Mouse (Mus musculus) 3134 (cell line): Measurements from ENCODE around the gene Ptpn7.
A peak's percentile ranks its signal among the peaks of the same experiment; 100 is the strongest.

Experiments used
- DNase-seq: peaks from one replicate; pipeline ENCODE4 v3.0.0-alpha.2; 2011; ENCODE audit warnings: low spot score; ENCODE audit not compliant: insufficient read length; ENCODE audit errors: extremely low read depth

Ptpn7 gene

DNA sequence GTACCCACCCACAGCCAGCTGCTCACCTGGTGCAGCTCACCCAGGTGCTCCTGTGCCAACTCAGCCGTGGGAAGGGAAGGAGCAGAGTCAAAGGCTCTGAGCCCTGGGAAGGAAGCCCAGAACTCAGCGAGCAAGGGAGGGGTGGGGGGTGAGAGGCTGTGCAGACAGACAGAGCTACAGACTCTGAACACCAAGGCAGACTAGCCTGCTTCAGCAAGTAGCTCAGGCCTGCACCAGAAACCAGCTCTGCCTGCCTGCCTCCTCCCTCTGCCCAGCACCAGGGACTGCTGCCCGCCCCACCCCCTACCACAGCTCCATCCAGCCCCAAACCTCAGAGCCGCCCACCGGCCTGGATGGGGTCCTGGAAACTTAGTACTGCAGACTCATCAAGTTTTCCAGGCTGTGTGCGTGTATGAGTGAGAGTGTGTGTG, 4.5 kb upstream of the Ptpn7 start:
- no peak for DNase-seq

DNA sequence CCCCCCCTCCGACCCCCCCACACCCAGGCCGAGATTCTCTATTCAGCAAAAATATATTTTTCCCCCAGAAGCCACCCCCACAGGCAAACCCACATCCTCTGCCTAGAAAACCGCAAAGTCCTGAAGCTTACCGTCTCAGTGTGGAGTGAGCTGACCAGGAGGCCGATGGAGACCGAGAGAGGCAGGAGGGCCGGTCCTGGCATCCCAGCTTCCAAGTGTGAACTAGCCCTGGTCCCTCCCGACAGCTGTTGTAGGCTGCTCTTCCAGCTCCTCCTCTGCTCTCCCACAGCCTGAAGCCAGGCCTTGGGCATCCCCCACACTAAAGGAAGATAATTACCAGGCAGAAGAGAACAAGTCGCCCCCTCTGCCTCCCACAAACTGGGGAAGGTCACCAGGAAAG, 3.5 kb upstream of the Ptpn7 start:
- no peak for DNase-seq

DNA sequence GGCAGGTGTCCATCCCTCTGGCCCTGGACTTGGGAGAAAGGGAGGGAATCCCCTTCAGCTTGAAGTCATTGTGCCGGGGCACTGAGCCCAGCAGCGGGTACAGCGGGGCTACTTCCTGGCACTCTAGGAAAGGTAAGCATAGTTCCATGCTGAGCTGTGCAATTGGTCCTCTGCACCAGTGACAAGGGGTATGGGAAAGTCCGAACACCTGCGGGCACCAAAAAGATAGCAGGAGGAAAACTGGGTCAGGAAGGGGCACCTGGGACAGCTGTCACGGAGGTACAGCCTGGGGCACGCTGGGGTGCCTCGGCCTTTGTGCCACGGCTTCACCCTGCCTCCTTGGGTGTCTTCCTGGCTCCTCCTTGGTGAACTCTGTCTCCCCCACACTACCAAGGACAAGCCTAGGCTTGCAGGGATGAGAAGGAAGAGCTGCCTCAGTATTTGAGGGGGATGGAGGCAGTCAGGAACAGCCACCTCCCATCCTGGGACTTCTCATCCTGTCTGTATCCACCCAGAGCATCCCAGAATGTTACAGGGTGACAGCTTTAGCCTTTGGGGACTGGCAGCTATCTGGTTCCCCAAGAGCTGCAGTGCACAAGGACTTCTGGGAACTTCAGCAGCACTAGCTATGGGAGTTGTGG, 2.8 kb upstream of the Ptpn7 start:
- DNase-seq = no peak

DNA sequence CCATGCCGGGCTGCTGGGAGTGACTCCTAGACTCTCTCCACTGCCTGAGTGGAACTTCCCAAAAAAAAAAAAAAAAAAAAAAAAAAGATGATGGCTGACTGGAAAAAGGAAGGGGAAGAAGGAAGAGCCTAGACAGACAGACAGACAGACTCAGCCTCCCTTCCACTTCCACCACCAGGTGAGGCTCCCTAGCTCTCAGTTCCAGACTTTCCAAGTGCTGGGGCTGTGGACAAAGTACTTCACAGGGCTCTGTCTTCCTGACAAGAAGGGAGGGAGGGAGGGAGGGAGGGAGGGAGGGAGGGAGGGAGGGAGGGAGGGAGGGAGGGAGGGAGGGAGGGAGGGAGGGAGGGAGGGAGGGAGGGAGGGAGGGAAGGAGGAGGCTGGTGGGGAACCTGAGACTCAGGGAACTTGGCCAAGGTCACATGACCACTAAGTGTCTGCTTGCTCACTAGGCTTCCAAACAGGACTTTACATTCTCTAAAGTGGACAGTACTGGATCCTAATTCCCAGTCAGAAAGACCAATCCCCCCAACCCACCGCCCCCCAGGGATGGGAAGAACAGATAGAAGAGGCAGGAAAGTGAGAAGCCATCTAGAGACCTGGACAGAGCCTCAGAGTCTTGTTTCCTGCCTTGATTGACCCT, 2.0 kb upstream of the Ptpn7 start:
- DNase-seq = no peak

DNA sequence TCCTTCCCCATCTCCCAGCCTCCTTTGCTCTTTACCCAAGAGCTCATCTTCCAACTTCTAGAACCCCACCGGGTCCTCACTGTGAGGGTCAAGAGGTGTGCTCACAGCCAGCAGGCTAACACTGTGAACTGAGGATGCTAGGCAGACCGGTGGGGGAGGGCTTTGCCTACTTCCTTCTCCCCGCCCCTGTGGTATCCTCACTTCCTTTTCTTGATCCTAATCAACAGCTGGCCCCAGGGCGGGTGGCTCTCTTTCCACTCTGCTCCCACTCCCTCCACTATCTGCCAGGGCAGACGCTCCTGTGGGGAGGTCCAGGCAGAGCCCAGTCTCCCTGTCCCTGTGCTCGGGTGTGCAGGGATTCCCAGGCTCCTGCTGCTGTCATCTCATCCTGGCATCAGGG, 1.5 kb upstream of the Ptpn7 start:
- DNase-seq = no peak

DNA sequence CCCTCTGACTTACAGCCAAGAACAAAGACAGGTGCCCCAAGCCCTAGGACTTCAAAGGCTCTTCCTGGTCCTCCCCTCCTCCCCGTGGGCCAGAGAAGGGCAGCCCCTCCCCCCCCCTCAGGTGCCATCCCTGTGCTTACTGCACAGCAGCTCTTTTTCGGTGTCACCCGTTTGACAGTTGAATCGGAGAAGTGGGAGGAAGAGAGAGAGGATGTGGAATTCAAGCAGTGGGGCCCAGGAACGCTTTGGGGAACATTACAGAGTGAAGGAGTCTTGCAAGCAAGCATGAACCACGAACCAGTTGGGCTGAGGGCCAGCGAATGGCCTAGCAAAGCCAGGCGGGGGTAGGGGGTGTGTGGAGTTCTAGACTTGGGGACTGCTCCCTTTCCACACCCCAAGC, 940 bp upstream of the Ptpn7 start:
- DNase-seq = no peak

DNA sequence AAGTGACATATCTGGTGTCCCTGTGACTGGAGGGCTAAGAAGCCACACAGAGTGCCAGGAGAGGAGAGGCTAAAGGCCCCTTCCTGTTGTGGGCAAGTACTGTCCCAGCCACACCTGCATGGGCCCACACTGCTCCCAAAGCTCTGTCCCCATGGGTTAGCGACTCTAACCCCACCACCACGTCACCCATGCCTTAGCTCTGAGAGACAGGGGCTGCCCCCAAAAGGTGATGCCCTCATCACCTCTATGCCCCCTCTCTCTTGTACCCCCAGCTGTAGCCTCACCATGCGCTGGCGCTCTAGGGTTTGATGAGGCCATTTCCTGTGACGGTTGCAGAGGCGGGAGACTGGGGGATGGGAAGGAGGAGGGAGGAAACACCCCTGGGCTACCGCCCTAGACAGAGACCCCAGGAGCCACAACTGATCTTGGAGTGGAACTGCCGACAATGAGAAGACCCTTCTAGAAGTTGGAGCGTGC, 431 bp downstream of the Ptpn7 start:
- DNase-seq = no peak

DNA sequence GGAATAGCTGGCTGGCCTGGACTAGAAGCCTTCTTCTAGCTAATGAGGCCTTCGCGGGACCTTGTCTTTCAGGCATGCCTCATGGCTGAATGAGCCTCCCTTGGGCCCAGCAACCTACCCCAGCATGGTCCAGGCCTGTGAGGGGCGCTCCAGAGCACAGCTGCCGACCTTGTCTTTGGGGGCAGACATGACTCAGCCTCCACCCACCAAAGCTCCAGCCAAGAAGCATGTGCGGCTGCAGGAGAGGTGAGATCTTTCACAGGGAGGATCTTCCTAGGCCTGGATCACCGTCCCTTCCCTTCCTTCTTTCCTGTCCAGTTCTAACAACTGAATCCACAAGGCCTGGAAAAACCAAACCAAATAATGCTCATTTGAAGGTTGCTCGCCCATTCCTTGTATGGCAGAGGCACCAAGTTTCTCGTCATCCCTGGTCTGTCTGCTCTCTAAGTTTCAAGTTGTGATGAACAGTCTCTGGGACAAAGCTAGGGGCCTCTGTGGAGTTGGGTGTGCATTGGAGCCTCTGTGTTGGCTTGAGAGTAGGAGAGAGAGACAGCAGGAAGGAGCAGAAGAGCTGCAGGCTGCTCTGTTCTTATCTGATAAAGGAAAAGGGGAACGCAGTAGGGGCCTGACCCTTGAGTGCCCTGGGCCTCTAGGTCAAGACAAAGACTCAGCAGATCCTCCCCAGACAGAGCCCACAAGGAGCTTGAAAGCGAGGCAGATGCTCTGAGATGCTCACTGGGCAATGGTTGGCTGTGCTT, 1.4 kb downstream of the Ptpn7 start:
- no peak for DNase-seq

DNA sequence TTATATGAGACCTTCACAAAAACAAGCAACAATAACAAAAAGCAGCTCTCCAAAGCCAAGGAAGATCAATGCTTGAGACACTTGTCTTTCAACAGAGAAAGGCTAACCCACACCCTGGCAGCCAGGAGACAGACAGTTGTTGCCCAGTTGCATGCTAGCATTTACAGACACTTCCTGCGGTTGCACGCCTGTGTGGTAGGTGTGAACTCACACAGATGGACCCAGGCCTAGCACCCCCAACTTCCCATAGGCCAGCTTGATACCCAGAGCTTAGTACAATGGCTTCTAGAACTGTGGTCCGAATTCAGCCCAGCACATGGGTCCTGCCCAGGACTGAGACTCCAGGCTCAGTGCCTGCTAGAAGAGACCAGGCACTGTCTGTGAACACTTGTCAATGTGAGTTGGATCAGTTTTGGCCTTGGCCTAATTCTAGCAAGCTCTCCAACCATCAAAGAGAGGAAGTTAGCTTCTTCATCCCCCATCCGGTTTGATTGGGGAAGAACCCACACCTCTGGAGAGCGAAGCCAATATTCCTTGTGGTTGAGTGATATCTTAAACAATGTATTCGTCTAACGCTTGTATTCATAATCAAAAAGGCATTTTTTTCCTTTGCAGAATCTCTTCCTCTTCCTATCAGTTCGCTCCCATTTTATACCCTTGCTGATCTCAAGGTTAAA, 2.7 kb downstream of the Ptpn7 start:
- no peak for DNase-seq

DNA sequence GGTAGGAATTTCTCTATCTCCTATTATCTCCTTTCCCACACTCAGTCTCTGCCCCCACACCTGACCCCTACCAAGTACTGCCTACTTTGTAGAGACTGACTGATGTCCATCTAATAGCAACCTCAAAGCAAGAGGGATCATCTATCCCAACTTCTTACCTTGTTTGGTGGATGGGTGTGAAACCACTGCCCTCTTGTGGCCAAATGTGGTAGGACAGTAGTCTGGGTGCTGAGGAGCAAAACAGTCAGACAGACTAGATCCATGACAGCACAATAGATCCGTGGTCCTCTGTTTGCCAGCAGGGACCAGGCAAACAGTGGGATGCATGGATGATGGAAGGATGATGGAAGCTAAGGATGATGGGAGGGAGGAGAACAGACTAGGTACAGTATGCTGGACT, 4.0 kb downstream of the Ptpn7 start:
- DNase-seq = no peak

DNA sequence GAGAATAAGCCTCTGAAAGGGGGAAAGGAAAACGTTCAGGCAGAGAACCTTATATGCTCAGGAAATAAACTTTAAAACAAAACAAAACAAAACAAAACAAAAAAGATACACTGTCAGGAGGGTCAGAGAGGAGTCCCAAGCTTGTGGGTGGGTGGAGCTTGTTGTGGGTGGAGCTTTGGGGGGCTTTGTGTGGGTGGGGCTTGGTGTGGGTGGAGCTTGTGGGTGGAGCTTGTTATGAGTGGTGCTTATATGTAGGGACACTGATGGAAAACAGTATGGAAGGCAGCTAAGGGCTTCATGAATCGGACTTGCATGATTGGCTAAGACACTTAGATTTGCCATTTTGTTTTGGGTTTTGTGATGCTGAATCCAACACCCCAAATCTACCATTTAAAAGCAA, 7.4 kb downstream of the Ptpn7 start:
- no peak for DNase-seq

DNA sequence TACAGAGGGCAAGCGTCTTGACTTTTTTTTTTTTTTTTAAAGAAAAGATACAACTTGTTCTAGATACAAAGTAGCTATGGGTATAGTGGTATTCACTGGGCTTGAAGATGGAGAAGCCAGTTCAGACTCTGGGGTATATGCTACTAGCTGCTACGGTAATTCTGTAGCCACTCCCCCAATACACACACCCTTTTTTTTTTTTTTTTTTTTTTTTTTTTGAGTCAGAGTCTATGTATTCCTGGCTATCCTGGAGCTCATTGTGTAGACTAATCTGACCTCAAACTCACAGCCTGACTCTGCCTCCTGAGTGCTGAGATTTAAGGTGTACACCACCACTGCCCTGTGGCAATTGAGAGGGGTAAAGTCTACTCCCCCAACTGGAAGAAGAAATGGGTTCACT, 10.0 kb downstream of the Ptpn7 start:
- no peak for DNase-seq

DNA sequence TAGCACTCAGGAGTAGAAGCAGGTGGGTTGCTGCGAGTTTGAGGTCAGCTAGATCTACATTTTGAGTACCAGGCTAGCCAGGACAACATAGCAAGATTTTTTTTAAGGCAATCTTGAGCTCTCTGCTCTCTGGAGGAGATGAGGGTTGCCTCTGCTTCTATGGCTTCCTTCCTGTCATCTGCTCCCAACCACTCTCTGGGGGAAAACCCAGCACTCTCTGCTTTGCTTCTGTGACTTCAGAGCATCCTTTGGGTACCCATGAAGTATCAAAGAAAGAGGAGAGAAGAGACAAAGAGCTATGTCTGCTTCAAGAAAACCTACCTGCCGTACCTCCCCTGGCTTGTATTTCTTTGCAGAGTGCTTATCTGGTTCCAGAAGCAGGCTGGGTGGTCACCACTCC, 11.4 kb downstream of the Ptpn7 start:
- no peak for DNase-seq

DNA sequence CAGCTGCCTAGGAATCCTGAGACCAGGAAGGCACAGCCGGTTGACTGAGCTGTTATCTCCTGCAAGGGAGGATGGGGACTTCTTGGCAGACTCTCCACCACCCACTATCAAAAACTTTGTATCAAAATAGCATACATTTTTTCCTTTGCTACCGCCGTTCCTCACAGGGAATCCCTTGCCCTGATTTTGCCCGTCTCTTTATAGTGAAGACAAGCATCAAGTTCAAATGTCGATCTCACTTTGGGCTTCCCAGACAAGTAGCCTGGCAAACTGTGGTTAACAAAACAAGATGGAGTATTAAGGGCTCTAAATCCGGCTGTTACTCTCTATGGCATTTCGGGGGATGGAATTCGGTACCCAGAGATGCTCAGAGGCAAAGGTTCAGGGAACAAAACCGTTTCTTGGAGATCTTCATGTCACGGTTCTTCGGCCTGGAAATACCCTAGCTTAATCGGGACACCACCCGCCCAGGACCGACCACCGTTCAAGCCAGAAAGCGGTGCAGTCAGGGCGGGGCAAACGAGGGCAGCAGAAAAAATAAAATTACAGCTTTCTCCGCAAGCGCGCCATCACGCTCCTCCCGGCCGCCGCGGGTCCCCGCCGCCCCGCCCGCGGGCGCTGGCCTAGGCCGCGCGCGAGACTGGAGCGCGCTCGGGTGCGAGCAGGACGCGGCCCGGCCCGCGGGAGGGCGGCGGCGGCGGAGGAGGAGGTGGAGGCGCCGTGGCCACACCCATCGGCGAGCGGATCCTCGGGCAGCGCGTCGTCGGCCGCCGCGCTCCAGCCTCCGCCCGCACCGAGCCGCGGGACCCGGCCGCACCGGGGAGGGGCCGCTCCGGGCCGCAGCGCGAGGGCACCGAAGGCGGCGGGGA, 13.8 kb downstream of the Ptpn7 start, which contains the start of gene Arl8a:
Gene Arl8a, plus strand, starts transcription at position 748 of the 869 bp plus-strand sequence.
- peak; percentile 80 for DNase-seq

DNA sequence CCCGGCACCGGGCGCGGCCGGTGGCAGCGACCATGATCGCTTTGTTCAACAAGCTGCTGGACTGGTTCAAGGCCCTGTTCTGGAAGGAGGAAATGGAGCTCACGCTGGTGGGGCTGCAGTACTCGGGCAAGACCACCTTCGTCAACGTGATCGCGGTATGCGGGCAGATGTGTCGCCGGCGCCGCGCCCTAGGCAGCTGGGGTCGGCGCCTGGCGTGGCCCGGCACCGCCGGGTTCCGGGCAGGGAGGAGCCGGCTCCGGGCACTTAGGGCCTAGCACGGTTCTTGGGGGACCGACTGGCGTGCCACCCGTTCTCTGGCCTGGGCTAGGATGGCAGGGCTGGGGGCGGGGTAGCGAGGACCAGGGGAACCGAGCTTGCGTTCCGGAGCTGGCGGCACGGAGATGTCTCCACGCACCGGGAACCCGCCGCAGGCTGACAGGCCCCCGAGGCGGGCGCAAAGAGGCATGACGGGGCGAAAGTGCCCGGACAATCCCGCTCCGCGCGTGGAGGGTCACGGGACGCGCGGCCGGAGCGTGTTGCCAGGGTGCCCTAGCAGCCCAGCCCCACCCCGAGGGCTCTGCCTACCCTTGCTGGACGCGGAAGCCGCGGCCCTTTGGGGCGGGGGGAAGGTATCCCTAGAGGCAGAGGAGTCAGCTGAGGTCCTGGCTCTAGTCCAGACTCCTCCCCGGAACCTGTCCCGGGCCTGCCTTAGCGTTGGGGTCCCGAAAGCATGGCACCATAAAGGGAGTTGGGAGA, 14.6 kb downstream of the Ptpn7 start:
- DNase-seq = peak; percentile 85

DNA sequence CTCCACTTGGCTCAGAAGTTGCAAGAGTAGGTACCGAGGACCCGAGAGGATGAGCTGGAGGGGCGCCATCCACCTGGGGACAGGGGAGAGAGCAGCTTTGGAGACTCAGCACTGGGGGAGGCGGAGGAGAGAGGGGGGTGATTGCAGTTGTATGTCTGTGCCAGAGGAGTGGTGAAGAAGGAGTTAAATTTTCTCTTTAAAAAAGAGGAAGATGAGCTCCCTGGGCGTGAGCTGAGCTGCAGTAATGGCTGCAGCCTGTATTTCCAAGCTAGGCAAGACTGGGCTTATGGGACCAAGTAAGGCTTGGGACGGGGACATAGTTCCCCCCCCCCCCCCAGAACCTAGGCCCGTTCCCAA, 15.2 kb downstream of the Ptpn7 start:
- DNase-seq = no peak

DNA sequence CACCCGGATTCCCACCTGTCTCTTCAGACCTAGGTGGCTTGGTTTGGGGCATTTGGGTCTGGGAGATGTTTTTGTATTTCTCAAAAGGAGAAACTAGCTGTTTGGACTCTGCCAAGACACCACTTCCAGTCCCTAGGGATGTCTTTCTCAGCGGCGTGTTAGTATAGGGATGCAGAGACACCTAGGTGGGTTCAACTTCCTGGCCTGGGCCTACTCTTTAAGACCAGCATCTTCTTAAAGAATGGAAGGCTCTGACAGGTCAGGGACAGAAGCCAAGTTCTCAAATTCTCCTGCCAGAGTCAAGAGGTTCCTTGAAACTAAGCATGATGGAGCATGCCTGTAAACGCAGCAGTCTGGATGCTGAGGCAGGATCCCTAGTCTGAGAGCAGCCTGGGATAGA, 16.0 kb downstream of the Ptpn7 start:
- no peak for DNase-seq

DNA sequence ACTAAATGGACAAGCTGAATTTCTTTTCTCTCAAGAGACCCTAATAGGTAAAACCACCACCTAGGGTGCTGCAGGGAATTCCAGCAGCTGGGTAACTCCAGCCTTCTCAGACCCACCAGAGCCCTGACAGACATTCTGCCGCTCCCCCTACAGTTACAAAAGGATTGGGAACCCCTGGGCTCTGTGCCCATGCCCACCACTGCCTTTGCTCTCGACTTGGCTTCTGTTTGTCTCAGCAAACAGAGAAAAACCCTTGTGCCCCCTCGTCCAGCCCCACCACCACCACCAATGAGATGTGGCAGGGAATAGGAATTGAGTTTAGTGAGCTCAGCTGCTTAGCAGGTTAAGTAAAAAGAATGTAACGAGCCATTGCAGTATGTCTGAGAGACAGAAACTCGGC, 16.5 kb downstream of the Ptpn7 start:
- no peak for DNase-seq

DNA sequence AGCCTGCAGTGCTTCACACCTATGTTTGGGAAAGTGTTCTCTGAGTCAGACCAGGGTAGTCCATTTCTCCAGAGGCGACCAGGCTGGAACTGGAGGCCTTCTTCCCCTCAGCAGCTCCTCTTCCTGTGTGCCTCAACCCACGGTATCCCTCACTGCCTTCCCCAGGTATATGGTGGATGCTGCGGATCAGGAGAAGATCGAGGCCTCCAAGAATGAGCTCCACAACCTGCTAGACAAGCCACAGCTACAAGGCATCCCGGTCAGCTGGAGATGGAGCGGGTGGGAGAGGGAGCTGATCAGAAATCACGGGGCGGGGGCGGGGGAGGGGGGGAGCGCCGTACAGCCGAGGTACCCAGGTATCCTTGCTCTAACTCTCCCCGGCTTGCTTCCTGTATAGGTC, 21.5 kb downstream of the Ptpn7 start:
- DNase-seq = no peak
